Mouse (Mus musculus) ZHBTc4 (cell line): ENCODE measurements around the gene H13.

Experiments used
- DNase-seq: peaks from one replicate; pipeline ENCODE4 v3.0.0-alpha.2; 2011; ENCODE audit warnings: low read depth, low spot score

H13 gene

GRCm38 (mm10) chr2:152734501-152734900 lies 65.2 kb downstream of the H13 start:
- DNase-seq = no peak

GRCm38 (mm10) chr2:152734984-152735383 lies 65.7 kb downstream of the H13 start:
- DNase-seq = peak; percentile 92

GRCm38 (mm10) chr2:152736090-152736601 lies 66.9 kb downstream of the H13 start, which contains the start of gene Id1:
Gene Id1 (plus strand): TSS chr2:152736251.
- peak; percentile 94 for DNase-seq

- DNase-seq = peak; percentile 39
These were observed 67.5 kb downstream of the H13 start for GRCm38 (mm10) chr2:152736748-152737147.

GRCm38 (mm10) chr2:152737306-152738221 lies 68.3 kb downstream of the H13 start:
- peak; percentile 26 for DNase-seq

- DNase-seq = no peak
These were observed 69.1 kb downstream of the H13 start for GRCm38 (mm10) chr2:152738341-152738740.

GRCm38 (mm10) chr2:152739031-152739841 lies 70.0 kb downstream of the H13 start:
- peak; percentile 77 for DNase-seq

- peak; percentile 44 for DNase-seq
These were observed 70.6 kb downstream of the H13 start for GRCm38 (mm10) chr2:152739842-152740260.

- DNase-seq = no peak
These were observed 71.2 kb downstream of the H13 start for GRCm38 (mm10) chr2:152740490-152740889.

GRCm38 (mm10) chr2:152741153-152742041 lies 72.1 kb downstream of the H13 start:
- DNase-seq = peak; percentile 86

GRCm38 (mm10) chr2:152742435-152742834 lies 73.2 kb downstream of the H13 start:
- DNase-seq = peak; percentile 90

- peak; percentile 51 for DNase-seq
These were observed 84.9 kb downstream of the H13 start, which contains the start of gene Cox4i2 for GRCm38 (mm10) chr2:152753944-152754711. Gene Cox4i2 (plus strand): TSS chr2:152754173.

GRCm38 (mm10) chr2:152756474-152757393 lies 87.5 kb downstream of the H13 start:
- DNase-seq = no peak

- DNase-seq = no peak
These were observed 88.2 kb downstream of the H13 start for GRCm38 (mm10) chr2:152757478-152757877.
